Mouse (Mus musculus) spleen, postnatal 10 days (tissue): ENCODE measurements around the gene Ddx54.

ENCODE experiments used
- DNase-seq, 2 experiments: peaks; one replicate each; pipeline ENCODE4 v3.0.0; 2021 to 2022; ENCODE audit warnings: low spot score in 2 of 2

The Ddx54 gene

GRCm38 (mm10) chr5:120611416-120611815, 1.1 kb upstream of the Ddx54 start:
- no peak for DNase-seq

- DNase-seq = peak; percentile 99 to 100
Measured at GRCm38 (mm10) chr5:120612822-120613604, 474 bp downstream of the Ddx54 start.

- DNase-seq = peak in 1 of 2 experiments; percentile 72
Measured at GRCm38 (mm10) chr5:120615903-120616302, 3.4 kb downstream of the Ddx54 start.

- DNase-seq = no peak
Measured at GRCm38 (mm10) chr5:120618778-120619177, 6.2 kb downstream of the Ddx54 start.

- peak; percentile 80 to 90 for DNase-seq
Measured at GRCm38 (mm10) chr5:120619201-120619600, 6.7 kb downstream of the Ddx54 start.

GRCm38 (mm10) chr5:120620375-120621077, 8.0 kb downstream of the Ddx54 start:
- peak; percentile 88 to 89 for DNase-seq

- DNase-seq = peak in 1 of 2 experiments; percentile 67
Measured at GRCm38 (mm10) chr5:120621078-120621765, 8.7 kb downstream of the Ddx54 start.

- DNase-seq = no peak
Measured at GRCm38 (mm10) chr5:120621846-120622197, 9.3 kb downstream of the Ddx54 start.

- no peak for DNase-seq
Measured at GRCm38 (mm10) chr5:120622198-120622851, 9.8 kb downstream of the Ddx54 start.

GRCm38 (mm10) chr5:120624427-120624826, 11.9 kb downstream of the Ddx54 start:
- no peak for DNase-seq

- peak in 1 of 2 experiments; percentile 64 for DNase-seq
Measured at GRCm38 (mm10) chr5:120626399-120626798, 13.9 kb downstream of the Ddx54 start.

GRCm38 (mm10) chr5:120627515-120628300, 15.2 kb downstream of the Ddx54 start:
- no peak for DNase-seq

- no peak for DNase-seq
Measured at GRCm38 (mm10) chr5:120628624-120629023, 16.1 kb downstream of the Ddx54 start.

- DNase-seq = no peak
Measured at GRCm38 (mm10) chr5:120631128-120631527, 18.6 kb downstream of the Ddx54 start.

- DNase-seq = no peak
Measured at GRCm38 (mm10) chr5:120631892-120632291, 19.4 kb downstream of the Ddx54 start.

GRCm38 (mm10) chr5:120634131-120634530, 21.6 kb downstream of the Ddx54 start, which contains the start of gene Cfap73:
TSS of gene Cfap73 (minus strand) at chr5:120634235.
- no peak for DNase-seq

GRCm38 (mm10) chr5:120634860-120635259, 22.3 kb downstream of the Ddx54 start:
- no peak for DNase-seq

GRCm38 (mm10) chr5:120635633-120636032, 23.1 kb downstream of the Ddx54 start:
- DNase-seq = no peak

GRCm38 (mm10) chr5:120640094-120640493, 27.6 kb downstream of the Ddx54 start:
- DNase-seq = no peak

GRCm38 (mm10) chr5:120643365-120644085, 31.0 kb downstream of the Ddx54 start:
- DNase-seq = no peak
